Mouse (Mus musculus) left cerebral cortex, postnatal 14 days (tissue): ENCODE results near the gene P3h4. TPM values are rescaled to one million over a fixed set of nuclear protein-coding genes. Genes with fewer than 3 reads are reported as not detected.
"Not testable (repeated sequence)": the region's sequence is repeated elsewhere in the genome, so short reads cannot be mapped to it uniquely, and the experiment has no call there.

Experiments used
- DNase-seq, 2 experiments: peaks; one replicate each; pipeline ENCODE4 v3.0.0; 2021 to 2022; ENCODE audit warnings: low spot score in 2 of 2, mixed read lengths in 1 of 2
- intact Hi-C: fragments of 180-260 bp; cut with DNase I; formaldehyde crosslinking; loops from one replicate; pipeline ENCODE4 v1.15.1; 2025
- microRNA-seq, 2 experiments: library from miRNA; unstranded; fragments of <30 nt; microRNA quantifications; one replicate each; pipeline ENCODE4 v1.2.0; 2022
- total RNA-seq, 2 experiments: library from RNA; stranded (reverse); gene quantifications; 2 replicates each; pipeline ENCODE4 v1.2.3; 2021

Gene P3h4
- total RNA-seq, 2 experiments from 2014 or later: 5.7 to 5.8 TPM

- intact Hi-C loops: no loop called here
- DNase-seq: no peak
These were observed 39.5 kb downstream of the P3h4 start for GRCm38 (mm10) chr11:100375127-100375526.

- no peak for DNase-seq
- intact Hi-C loops: no loop called here
These were observed 42.6 kb downstream of the P3h4 start for GRCm38 (mm10) chr11:100371981-100372558.

GRCm38 (mm10) chr11:100369822-100370221 is 44.8 kb downstream of the P3h4 start:
- no peak for DNase-seq
- intact Hi-C loops: no loop called here

GRCm38 (mm10) chr11:100369145-100369544 is 45.5 kb downstream of the P3h4 start:
- intact Hi-C loops: no loop called here

GRCm38 (mm10) chr11:100362979-100363562 is 51.6 kb downstream of the P3h4 start:
- peak; percentile 63 to 71 for DNase-seq
- intact Hi-C loops: loop anchor here (2.0 kb wide), 1 partner anchor 46 kb away; no protein-coding TSS in a partner anchor

More at GRCm38 (mm10) chr11:100369145-100369544, 45.5 kb downstream of the P3h4 start:
- no peak for DNase-seq

GRCm38 (mm10) chr11:100362209-100362978 is 52.2 kb downstream of the P3h4 start:
- intact Hi-C loops: loop anchor here (2.0 kb wide), 1 partner anchor 46 kb away; no protein-coding TSS in a partner anchor
- peak; percentile 75 to 87 for DNase-seq

GRCm38 (mm10) chr11:100361059-100361458 is 53.6 kb downstream of the P3h4 start:
- intact Hi-C loops, DNase-seq: not testable (repeated sequence)

- no peak for DNase-seq
- intact Hi-C loops: no loop called here
These were observed 54.5 kb downstream of the P3h4 start for GRCm38 (mm10) chr11:100360175-100360574.

Small RNAs within 50 kb of the gene (microRNA-seq; reads per million reads assigned to microRNA genes)
- 0 reads per million in 2 experiments for gene Gm27374

Other genes starting within 250 kb of the P3h4 start
- 1 to 10 TPM; 2.6 to 2.7 TPM for gene Krt9, start 221.6 kb downstream of the P3h4 start, total RNA-seq
- gene Krt14, start 207.3 kb downstream of the P3h4 start, total RNA-seq: not detected
- gene Krt16, start 165.9 kb downstream of the P3h4 start, total RNA-seq: not detected
- gene Krt17, start 153.8 kb downstream of the P3h4 start, total RNA-seq: not detected
- not detected for gene Krt42, start 145.0 kb downstream of the P3h4 start, total RNA-seq
- 100 to 1,000 TPM; 803 to 821 TPM for gene Eif1, start 95.0 kb downstream of the P3h4 start, total RNA-seq
- gene Gast, start 80.4 kb downstream of the P3h4 start, total RNA-seq: not detected
- 100 to 1,000 TPM in 1 of 2 experiments, 10 to 100 TPM in 1; 94.6 to 151 TPM for gene Hap1, start 58.7 kb downstream of the P3h4 start, total RNA-seq
- 10 to 100 TPM; 38.1 to 49.8 TPM for gene Jup, start 17.1 kb downstream of the P3h4 start, total RNA-seq
- 10 to 100 TPM; 10.0 to 12.2 TPM for gene Fkbp10, start 861 bp upstream of the P3h4 start, total RNA-seq
- gene Nt5c3b, start 27.0 kb upstream of the P3h4 start, total RNA-seq: 10 to 100 TPM; 62.9 to 63.1 TPM
- 1 to 10 TPM; 1.4 to 2.2 TPM for gene Klhl10, start 27.1 kb upstream of the P3h4 start, total RNA-seq
- gene Klhl11, start 57.9 kb upstream of the P3h4 start, total RNA-seq: 10 to 100 TPM; 81.8 to 82.1 TPM
- 100 to 1,000 TPM; 116 to 121 TPM for gene Acly, start 113.2 kb upstream of the P3h4 start, total RNA-seq
- under 1 TPM; 0.40 to 0.51 TPM for gene Ttc25, start 130.8 kb upstream of the P3h4 start, total RNA-seq
- gene Cnp, start 160.1 kb upstream of the P3h4 start, total RNA-seq: 100 to 1,000 TPM; 158 to 245 TPM
- gene Nkiras2, start 204.4 kb upstream of the P3h4 start, total RNA-seq: 10 to 100 TPM; 23.9 to 25.4 TPM
- gene Dnajc7, start 205.3 kb upstream of the P3h4 start, total RNA-seq: 100 to 1,000 TPM; 239 to 244 TPM